Mouse (Mus musculus): ENCODE measurements around the gene Plp2. TPM values are rescaled to one million over a fixed set of nuclear protein-coding genes. Genes with fewer than 3 reads are reported as not detected.
A peak's percentile ranks its signal among the peaks of the same experiment; 100 is the strongest.

Plp2 gene
- polyA plus RNA-seq, 2 experiments: 196 to 201 TPM

DNA sequence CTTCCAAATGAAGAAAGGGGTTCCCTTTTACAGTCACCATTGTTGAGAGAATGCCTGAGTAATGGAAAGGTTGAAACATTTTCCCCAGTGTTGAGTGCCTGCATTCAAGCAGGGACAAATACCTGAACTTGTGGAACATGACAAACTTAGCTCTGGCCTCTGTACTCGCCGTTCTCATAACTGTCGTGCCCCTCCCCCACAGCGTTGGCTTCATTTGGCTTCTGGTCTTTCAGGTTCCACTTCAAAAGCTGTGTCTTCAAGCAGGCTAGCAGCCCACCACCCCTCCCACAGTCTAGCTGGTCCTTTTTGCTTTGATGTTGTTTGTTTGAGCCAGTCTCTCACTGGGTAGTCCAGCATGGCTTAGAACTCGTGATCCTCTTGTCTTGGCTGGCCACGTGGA is 1.5 kb upstream of the Plp2 start:
- H3K27me3 ChIP-seq (ENCODE audit: control insufficient read depth, insufficient read depth, low read length): no peaks in the 10 kb centered on the region

DNA sequence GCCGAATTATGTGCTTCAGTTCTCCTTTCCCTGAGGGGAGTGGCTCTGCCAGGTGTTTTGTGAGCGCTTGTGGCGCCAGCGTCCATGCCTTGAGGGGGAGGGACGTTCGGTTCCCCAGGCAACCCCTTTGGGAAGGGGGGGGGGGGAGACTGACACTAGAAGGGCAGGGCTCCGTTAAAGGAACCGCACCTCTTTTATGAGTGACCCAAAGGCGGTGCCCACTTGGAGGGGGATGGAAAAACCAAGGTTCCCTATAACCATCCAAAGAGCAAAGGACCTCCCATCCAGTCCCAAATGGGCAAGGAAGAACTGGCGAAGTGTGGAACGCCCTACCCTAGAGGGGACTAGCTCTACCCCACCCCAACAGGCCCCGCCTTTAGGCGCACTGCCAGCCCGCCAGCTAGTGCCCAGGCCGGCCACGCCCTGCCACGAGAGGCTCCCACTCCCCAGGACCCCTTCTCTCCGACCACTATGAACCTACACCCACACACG is 754 bp downstream of the Plp2 start:
- H3K27ac ChIP-seq (replicated peaks; ENCODE audit: low read depth, low read length): peak overlapping the region; percentile 63
- TF ChIP-seq POLR2A (IDR thresholded peaks at IDR 0.05; ENCODE audit: borderline replicate concordance, extremely low read depth, insufficient read depth, insufficient read length): no peak
- DNase-seq (ENCODE audit: low spot score) (peak; percentile 47), ATAC-seq (ENCODE audit: low FRiP score, low read depth) (peak; percentile 64; the same call in 1 of the 2 replicates)
- H3K9ac ChIP-seq (ENCODE audit: low read depth, low read length, severe bottlenecking): peak overlapping the region; percentile 56
- H3K4me1 ChIP-seq (ENCODE audit: control insufficient read depth, insufficient read depth, low read length): peaks cover 9% of the 10 kb centered on the region; the same call in 1 of the 2 replicates
- H3K36me3 ChIP-seq (ENCODE audit: control insufficient read depth, insufficient read depth, low read length): peaks cover 11% of the 10 kb centered on the region
- WGBS: 18% methylated on average over 11 of the region's 19 CpGs
- H3K4me2 ChIP-seq (replicated peaks; ENCODE audit: low read depth, low read length, severe bottlenecking): peak overlapping the region; percentile 48
- H3K27me3 ChIP-seq (ENCODE audit: control insufficient read depth, insufficient read depth, low read length): no peaks in the 10 kb centered on the region
- H3K9me3 ChIP-seq (ENCODE audit: control insufficient read depth, low read length): no peaks in the 10 kb centered on the region
- peak overlapping the region; percentile 44 for H3K4me3 ChIP-seq (replicated peaks; ENCODE audit: low read length)

More for the DNA sequence above, 1.5 kb upstream of the Plp2 start:
- Histone ChIP-seq H3K4me2 (replicated peaks; ENCODE audit: low read depth, low read length, severe bottlenecking) (no peak overlapping the region), H3K4me3 (replicated peaks; ENCODE audit: low read length) (no peak overlapping the region), H3K4me1 (ENCODE audit: control insufficient read depth, insufficient read depth, low read length) (peaks cover 9% of the 10 kb centered on the region; the same call in 1 of the 2 replicates), H3K27ac (replicated peaks; ENCODE audit: low read depth, low read length) (no peak overlapping the region), H3K36me3 (ENCODE audit: control insufficient read depth, insufficient read depth, low read length) (no peaks in the 10 kb centered on the region), H3K9me3 (ENCODE audit: control insufficient read depth, low read length) (no peaks in the 10 kb centered on the region), H3K9ac (ENCODE audit: low read depth, low read length, severe bottlenecking) (no peak overlapping the region)
- TF ChIP-seq POLR2A (IDR thresholded peaks at IDR 0.05; ENCODE audit: borderline replicate concordance, extremely low read depth, insufficient read depth, insufficient read length): no peak
- ATAC-seq (ENCODE audit: low FRiP score, low read depth): no peak
- WGBS: 28% methylated on average over 6 of the region's 6 CpGs
- DNase-seq (ENCODE audit: low spot score): no peak

DNA sequence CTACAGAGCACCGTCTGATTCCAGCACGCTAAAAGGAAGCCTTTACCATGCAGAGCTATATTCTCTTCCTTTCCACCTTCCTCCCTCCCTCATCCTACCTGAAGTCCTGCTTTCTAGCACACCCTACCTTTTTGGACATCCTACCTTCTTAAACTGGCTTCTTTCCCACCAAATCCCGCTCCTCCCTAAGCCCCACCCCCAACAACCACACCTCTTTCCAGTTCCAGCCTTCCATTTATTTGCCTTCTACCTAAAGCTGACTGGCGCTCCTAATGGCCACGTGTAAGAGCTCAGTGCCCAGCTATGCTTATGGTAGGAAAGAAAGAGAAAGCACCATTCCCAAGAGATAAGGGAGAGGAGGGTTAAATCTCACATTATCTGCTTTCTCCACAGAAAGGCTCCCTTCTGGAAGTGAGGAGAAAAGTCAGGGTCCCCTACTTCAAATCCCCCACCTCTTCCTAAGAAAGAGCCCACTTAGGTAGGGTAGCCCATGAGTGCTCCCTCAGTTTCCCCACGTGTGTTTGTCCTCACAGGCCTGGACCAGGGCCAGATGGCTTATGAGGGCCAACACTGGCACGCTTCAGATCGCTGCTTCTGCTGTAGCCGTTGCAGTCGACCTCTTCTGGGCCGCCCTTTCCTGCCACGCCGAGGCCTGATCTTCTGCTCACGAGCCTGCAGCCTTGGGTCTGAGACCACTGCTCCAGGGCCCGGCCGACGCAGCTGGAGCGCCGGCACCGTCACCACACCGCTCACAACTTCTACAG is 5.3 kb downstream of the Plp2 start:
- no peak for ATAC-seq (ENCODE audit: low FRiP score, low read depth)
- TF ChIP-seq POLR2A (IDR thresholded peaks at IDR 0.05; ENCODE audit: borderline replicate concordance, extremely low read depth, insufficient read depth, insufficient read length): no peak
- H3K9ac ChIP-seq (ENCODE audit: low read depth, low read length, severe bottlenecking): no peak overlapping the region
- no peak for DNase-seq (ENCODE audit: low spot score)
- 76% methylated on average over 21 of the region's 21 CpGs for WGBS
- peaks cover 14% of the 10 kb centered on the region for H3K36me3 ChIP-seq (ENCODE audit: control insufficient read depth, insufficient read depth, low read length)
- H3K9me3 ChIP-seq (ENCODE audit: control insufficient read depth, low read length): no peaks in the 10 kb centered on the region
- H3K27me3 ChIP-seq (ENCODE audit: control insufficient read depth, insufficient read depth, low read length): no peaks in the 10 kb centered on the region
- H3K4me3 ChIP-seq (replicated peaks; ENCODE audit: low read length): no peak overlapping the region
- H3K4me1 ChIP-seq (ENCODE audit: control insufficient read depth, insufficient read depth, low read length): no peaks in the 10 kb centered on the region
- no peak overlapping the region for H3K4me2 ChIP-seq (replicated peaks; ENCODE audit: low read depth, low read length, severe bottlenecking)
- no peak overlapping the region for H3K27ac ChIP-seq (replicated peaks; ENCODE audit: low read depth, low read length)

DNA sequence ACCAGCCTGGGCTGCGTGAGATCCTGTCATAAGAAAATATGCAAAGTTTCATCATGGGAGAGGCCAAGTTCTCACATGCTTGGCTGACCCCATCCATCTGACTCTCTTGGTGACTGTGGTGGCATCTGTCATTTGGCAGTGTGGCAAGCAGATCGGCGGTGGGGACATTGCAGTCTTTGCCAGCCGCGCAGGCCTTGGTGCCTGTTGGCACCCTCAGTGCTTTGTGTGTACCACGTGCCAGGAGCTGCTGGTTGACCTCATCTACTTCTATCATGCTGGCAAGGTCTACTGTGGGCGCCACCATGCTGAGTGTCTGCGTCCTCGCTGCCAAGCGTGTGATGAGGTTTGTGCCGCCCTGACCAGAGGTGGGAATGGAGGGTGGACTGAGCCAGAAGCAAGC is 6.4 kb downstream of the Plp2 start:
- WGBS: 90% methylated on average over 11 of the region's 11 CpGs
- Histone ChIP-seq H3K4me2 (replicated peaks; ENCODE audit: low read depth, low read length, severe bottlenecking) (no peak overlapping the region), H3K27me3 (ENCODE audit: control insufficient read depth, insufficient read depth, low read length) (no peaks in the 10 kb centered on the region), H3K9ac (ENCODE audit: low read depth, low read length, severe bottlenecking) (no peak overlapping the region), H3K4me3 (replicated peaks; ENCODE audit: low read length) (no peak overlapping the region), H3K4me1 (ENCODE audit: control insufficient read depth, insufficient read depth, low read length) (no peaks in the 10 kb centered on the region), H3K9me3 (ENCODE audit: control insufficient read depth, low read length) (no peaks in the 10 kb centered on the region), H3K27ac (replicated peaks; ENCODE audit: low read depth, low read length) (no peak overlapping the region), H3K36me3 (ENCODE audit: control insufficient read depth, insufficient read depth, low read length) (peaks cover 14% of the 10 kb centered on the region)
- DNase-seq (ENCODE audit: low spot score) (no peak), ATAC-seq (ENCODE audit: low FRiP score, low read depth) (no peak)
- no peak for TF ChIP-seq POLR2A (IDR thresholded peaks at IDR 0.05; ENCODE audit: borderline replicate concordance, extremely low read depth, insufficient read depth, insufficient read length)

DNA sequence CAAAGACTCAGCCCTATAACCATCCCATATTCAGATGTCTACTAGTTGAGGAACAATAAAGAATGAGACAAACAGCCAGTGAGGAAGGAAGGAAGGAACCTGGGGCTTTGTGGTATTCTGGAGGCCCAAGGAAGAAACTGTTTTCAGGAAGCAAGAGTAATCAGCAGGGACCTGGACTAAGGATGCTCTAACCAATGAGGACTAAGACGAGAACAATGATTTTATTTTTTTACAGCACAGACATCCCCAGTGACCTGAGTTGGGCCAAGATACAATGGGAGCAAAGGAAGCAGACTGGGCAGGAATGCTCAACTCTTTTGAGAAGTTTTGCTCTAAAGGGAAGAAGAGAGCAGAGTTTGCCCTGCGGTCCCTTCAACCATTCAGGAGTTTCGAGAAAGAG is 8.3 kb downstream of the Plp2 start:
- WGBS: 75% methylated on average over 3 of the region's 3 CpGs
- no peak for ATAC-seq (ENCODE audit: low FRiP score, low read depth)
- TF ChIP-seq POLR2A (IDR thresholded peaks at IDR 0.05; ENCODE audit: borderline replicate concordance, extremely low read depth, insufficient read depth, insufficient read length): no peak

More for the DNA sequence above, 8.3 kb downstream of the Plp2 start:
- no peak for DNase-seq (ENCODE audit: low spot score)
- Histone ChIP-seq H3K9me3 (ENCODE audit: control insufficient read depth, low read length) (no peaks in the 10 kb centered on the region), H3K9ac (ENCODE audit: low read depth, low read length, severe bottlenecking) (no peak overlapping the region), H3K27me3 (ENCODE audit: control insufficient read depth, insufficient read depth, low read length) (no peaks in the 10 kb centered on the region), H3K36me3 (ENCODE audit: control insufficient read depth, insufficient read depth, low read length) (peaks cover 14% of the 10 kb centered on the region), H3K27ac (replicated peaks; ENCODE audit: low read depth, low read length) (no peak overlapping the region), H3K4me1 (ENCODE audit: control insufficient read depth, insufficient read depth, low read length) (no peaks in the 10 kb centered on the region), H3K4me2 (replicated peaks; ENCODE audit: low read depth, low read length, severe bottlenecking) (no peak overlapping the region), H3K4me3 (replicated peaks; ENCODE audit: low read length) (no peak overlapping the region)
